33 mouse cellular contexts compared by ENCODE assay signal in genomic region chr9:115234561-115234960, GRCm38 (mm10).
"Had no signal": no experiment of that assay in that cellular context is flagged by ENCODE, and none has a peak within 500 bp of the region (broad histone marks: within the 10 kb centered on the region; RNA-seq: fewer than 3 reads in every experiment).

No protein-coding gene starts in this region.

- H3K4me2 ChIP-seq: heart, embryonic 11.5 days; heart, embryonic 12.5 days; heart, embryonic 13.5 days; heart, embryonic 15.5 days; hindbrain, embryonic 12.5 days; hindbrain, embryonic 13.5 days; hindbrain, embryonic 14.5 days; hindbrain, embryonic 15.5 days; intestine, embryonic 15.5 days; kidney, embryonic 15.5 days had no signal

- H3K27me3 ChIP-seq: heart, embryonic 12.5 days; heart, embryonic 13.5 days; heart, embryonic 15.5 days; hindbrain, embryonic 12.5 days; hindbrain, embryonic 13.5 days; hindbrain, embryonic 15.5 days; intestine, embryonic 15.5 days; kidney, embryonic 15.5 days had no signal

- H3K36me3 ChIP-seq: heart, embryonic 15.5 days; hindbrain, embryonic 15.5 days had no signal

- H3K9ac ChIP-seq: heart, embryonic 12.5 days; heart, embryonic 13.5 days; heart, embryonic 15.5 days; hindbrain, embryonic 12.5 days; hindbrain, embryonic 13.5 days; hindbrain, embryonic 14.5 days; hindbrain, embryonic 15.5 days; intestine, embryonic 15.5 days; kidney, embryonic 15.5 days had no signal

- H3K4me3 ChIP-seq: heart, embryonic 12.5 days; heart, embryonic 13.5 days; heart, embryonic 15.5 days; hindbrain, embryonic 10.5 days; hindbrain, embryonic 12.5 days; hindbrain, embryonic 13.5 days; hindbrain, embryonic 15.5 days; intestine, embryonic 15.5 days; kidney, embryonic 15.5 days; layer of hippocampus, adult 2 months had no signal

- H3K9me3 ChIP-seq: heart, embryonic 12.5 days; heart, embryonic 13.5 days; heart, embryonic 15.5 days; hindbrain, embryonic 10.5 days; hindbrain, embryonic 12.5 days; hindbrain, embryonic 13.5 days; hindbrain, embryonic 15.5 days; intestine, embryonic 15.5 days; kidney, embryonic 15.5 days had no signal

- ATAC-seq: hindbrain, postnatal 0 days; inflammation-experienced regulatory T-cells, adult 6 months; intestine, embryonic 15.5 days; intestine, embryonic 16.5 days; intestine, postnatal 0 days had no signal

- H3K4me1 ChIP-seq: heart, embryonic 15.5 days; hindbrain, embryonic 15.5 days; intestine, embryonic 15.5 days had no signal

- DNase-seq: heart, postnatal 10 days; heart, postnatal 14 days; heart, postnatal 36 days; heart, postnatal 4 days; kidney, adult 11 months; kidney, adult 18-20 months; kidney, adult 2 months; kidney, adult 8-10 months; kidney, adult 9 months; kidney, postnatal 10 days; kidney, postnatal 14 days; kidney, postnatal 25 days; kidney, postnatal 36 days; kidney, postnatal 4 days; layer of hippocampus, adult 9-11 months; layer of hippocampus, postnatal 36 days had no signal

- H3K27ac ChIP-seq: heart, embryonic 13.5 days; heart, embryonic 15.5 days; hindbrain, embryonic 10.5 days; hindbrain, embryonic 12.5 days; hindbrain, embryonic 13.5 days; hindbrain, embryonic 14.5 days; hindbrain, embryonic 15.5 days; hindbrain, postnatal 0 days; intestine, embryonic 15.5 days; kidney, embryonic 15.5 days; kidney, postnatal 0 days; layer of hippocampus, adult 2 months had no signal
